Mouse (Mus musculus): Measurements from ENCODE around the gene H2-DMb1. TPM values are rescaled to one million over a fixed set of nuclear protein-coding genes. Genes with fewer than 3 reads are reported as not detected.
"Not testable (repeated sequence)": the region's sequence is repeated elsewhere in the genome, so short reads cannot be mapped to it uniquely, and the experiment has no call there.

Gene H2-DMb1
- total RNA-seq, 2 experiments from 2014 or later, result 0.69 to 0.91 TPM

- no peak for DNase-seq (ENCODE audit: low spot score in 2 of 2)
Observed at GRCm38 (mm10) chr17:34143033-34143432, 9.8 kb upstream of the H2-DMb1 start, which contains the start of gene H2-DMb2. Gene H2-DMb2, plus strand, starts transcription at chr17:34143307.

- no peak for DNase-seq (ENCODE audit: low spot score in 2 of 2)
Observed at GRCm38 (mm10) chr17:34143461-34143860, 9.4 kb upstream of the H2-DMb1 start.

- DNase-seq (ENCODE audit: low spot score in 2 of 2), result not testable (repeated sequence)
Observed at GRCm38 (mm10) chr17:34144221-34144620, 8.7 kb upstream of the H2-DMb1 start.

- no peak for DNase-seq (ENCODE audit: low spot score in 2 of 2)
Observed at GRCm38 (mm10) chr17:34144960-34145371, 7.9 kb upstream of the H2-DMb1 start.

- no peak for DNase-seq (ENCODE audit: low spot score in 2 of 2)
Observed at GRCm38 (mm10) chr17:34155534-34155933, 2.7 kb downstream of the H2-DMb1 start.

DNA sequence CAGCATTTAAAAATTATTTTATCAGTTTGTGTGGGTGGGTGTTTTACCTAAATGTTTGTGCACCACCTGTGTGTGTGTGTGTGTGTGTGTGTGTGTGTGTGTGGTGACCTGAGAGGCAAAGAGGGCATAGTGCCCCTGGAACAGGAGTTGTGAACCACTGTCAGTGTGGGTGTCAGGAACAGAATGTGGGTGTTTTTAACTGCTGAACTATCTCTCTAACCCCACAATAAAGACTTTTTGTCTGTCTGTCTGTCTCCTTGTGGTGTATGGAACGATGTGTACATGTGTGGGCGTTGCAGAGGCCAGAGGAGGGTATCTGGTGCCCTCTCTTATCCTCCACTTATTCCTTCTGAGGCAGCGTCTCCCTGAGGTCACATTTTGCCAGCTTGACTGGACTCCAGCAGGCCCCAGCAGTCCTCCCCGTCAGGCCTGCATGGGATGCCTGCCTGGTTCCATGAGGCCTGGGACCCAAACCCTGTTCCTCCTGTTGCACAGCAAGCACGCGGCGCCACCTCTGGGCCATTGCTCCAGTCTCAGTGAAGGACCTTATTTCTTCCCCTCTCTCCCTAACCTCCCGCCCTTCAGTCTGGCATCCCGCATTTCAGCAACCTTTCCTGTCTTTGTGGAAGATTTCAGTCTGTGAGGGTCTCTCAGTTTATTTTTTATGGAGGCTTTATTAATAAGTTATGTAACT is 11.5 kb downstream of the H2-DMb1 start:
- DNase-seq (ENCODE audit: low spot score in 2 of 2), result no peak

DNA sequence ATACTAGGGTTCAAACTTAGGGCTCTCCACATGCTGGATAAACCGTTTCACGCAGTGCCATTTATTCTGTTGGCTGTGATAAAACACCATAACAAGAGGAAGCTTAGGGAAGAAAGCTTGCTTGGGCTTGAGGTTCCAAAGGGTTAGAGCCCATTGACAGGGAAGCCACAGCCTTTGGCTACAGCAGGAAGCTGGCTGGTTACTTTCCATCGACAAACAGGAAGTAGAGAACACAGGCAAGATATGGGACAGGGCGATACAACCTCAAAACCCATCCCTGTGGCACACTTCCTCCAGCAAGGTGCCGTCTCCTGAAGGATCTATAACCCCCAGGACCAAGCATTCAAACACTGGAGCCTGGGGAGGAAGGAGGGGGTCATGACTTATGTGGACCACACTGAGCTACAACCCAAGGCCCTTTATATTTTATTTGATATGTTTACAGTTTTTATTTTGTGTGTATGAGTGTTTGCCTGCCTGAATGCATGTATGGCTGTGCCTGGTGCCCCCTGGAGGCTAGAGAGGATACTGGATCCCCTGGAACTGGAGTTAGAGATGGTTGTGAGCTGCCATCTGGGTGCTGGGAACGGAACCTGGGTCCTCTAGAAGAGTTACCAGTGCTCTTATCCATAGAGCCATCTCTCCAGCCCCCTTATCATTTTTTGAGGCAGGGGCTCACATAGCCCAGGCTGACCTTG is 12.3 kb downstream of the H2-DMb1 start:
- DNase-seq (ENCODE audit: low spot score in 2 of 2), result no peak

GRCm38 (mm10) chr17:34169279-34169678 is 16.4 kb downstream of the H2-DMb1 start:
- DNase-seq (ENCODE audit: low spot score in 2 of 2), result peak; percentile 24 to 46

GRCm38 (mm10) chr17:34170487-34170876 is 17.6 kb downstream of the H2-DMb1 start:
- DNase-seq (ENCODE audit: low spot score in 2 of 2), result no peak

GRCm38 (mm10) chr17:34170877-34171498 is 18.1 kb downstream of the H2-DMb1 start:
- peak; percentile 90 to 91 for DNase-seq (ENCODE audit: low spot score in 2 of 2)

- DNase-seq (ENCODE audit: low spot score in 2 of 2), result no peak
Observed at GRCm38 (mm10) chr17:34172528-34172927, 19.7 kb downstream of the H2-DMb1 start.

GRCm38 (mm10) chr17:34174075-34174474 is 21.2 kb downstream of the H2-DMb1 start:
- no peak for DNase-seq (ENCODE audit: low spot score in 2 of 2)

DNA sequence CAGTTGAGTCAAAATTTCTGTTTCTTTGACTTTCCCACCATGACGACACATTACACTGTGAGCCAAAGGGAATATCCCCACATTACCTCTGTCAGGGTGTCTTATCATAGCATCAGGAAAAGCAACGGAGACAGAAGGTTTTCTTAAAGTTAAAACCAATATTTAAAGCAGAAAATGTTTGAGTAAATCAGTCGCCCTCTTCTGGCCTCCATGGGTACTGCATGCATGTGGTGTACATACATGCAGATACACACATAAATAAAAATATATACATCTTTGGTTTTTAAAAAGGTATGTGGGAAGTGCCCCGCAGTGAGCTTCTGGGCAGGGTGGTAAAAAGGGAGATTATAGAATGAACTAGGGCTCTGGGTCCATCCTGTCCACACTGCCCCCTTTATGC is 24.3 kb downstream of the H2-DMb1 start:
- DNase-seq (ENCODE audit: low spot score in 2 of 2), result no peak

DNA sequence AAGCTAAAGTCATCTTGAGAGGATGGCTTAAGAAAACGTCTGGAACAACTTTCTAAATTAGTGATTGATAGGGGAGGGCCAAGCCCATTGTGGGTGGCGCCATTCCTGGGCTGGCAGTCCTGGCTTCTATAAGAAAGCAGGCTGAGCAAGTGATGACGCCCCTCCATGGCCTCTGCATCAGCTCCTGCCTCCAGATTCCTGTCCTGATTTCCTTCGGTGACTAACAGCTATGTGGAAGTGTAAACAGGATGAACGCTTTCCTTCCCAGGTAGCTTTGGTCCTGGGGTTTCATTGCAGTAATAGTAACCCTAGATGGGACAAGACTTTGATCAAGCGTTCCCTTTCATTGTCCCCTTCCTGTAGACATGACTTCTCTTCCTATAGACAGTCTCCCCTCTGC is 26.1 kb downstream of the H2-DMb1 start:
- no peak for DNase-seq (ENCODE audit: low spot score in 2 of 2)

DNA sequence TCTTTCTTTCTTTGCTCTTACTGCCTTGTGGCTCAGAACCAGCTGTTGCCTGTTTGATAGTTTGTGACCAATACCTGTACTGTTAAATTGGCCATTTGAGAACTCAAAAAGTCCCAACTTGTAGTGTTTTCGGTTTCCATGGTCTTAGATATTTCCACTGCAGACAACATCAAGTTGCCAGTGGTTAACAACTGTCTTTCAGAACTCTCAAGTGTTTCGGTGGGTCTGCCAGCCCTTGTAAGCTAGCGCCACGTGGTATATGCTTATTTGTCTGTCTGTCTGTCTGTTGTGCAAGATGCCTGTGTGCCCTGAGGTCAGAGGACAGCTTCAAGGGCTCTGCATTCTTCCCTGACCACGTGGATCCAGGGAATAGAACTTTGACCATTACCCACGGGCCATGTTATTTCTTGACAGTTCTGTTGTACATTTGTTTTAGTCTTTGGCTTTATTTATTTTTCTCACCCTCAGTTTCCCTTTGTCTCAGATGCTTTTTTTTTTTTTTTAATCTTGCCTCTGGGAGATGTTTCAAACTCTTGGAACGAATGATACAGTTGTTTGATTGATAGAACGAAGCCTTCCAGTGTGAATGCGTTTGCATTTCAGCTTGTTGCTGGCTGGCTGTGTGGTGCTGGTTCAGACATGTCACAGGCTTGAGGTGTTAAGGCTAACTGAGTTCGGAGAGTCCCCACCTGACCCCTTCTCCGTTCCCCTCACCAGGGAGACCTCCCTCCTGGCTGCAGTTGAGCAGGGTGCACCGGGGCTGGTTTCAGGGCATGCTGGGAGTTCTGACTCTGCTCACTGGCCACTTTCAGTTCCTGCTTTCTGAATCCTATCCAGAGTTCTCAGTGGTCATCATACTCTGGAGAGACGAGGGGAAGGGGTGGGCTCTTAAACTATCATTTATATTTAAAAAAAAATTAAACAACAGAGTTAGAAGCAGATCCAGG is 27.3 kb downstream of the H2-DMb1 start:
- DNase-seq (ENCODE audit: low spot score in 2 of 2), result no peak

GRCm38 (mm10) chr17:34183564-34184219 is 30.8 kb downstream of the H2-DMb1 start:
- DNase-seq (ENCODE audit: low spot score in 2 of 2), result no peak

DNA sequence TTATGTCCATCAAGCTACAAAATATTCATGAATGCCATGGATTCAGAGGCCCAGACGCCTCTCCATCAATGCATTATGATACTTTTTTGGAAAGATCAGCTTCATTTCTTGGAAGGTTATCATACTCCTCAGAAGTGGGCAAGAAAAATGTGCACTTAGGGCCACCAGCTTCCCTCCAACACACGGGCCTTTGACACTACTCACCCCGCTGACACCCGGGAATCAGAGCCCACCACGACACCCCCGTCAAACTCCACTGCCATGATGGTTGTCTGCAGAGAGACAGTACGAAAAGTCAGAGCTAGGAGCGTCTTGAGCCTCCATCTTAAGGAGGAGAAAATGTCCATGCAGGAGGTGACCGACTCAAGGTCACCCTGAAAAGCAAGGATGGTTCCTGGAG is 32.7 kb downstream of the H2-DMb1 start:
- no peak for DNase-seq (ENCODE audit: low spot score in 2 of 2)

GRCm38 (mm10) chr17:34186885-34187260 is 34.0 kb downstream of the H2-DMb1 start:
- no peak for DNase-seq (ENCODE audit: low spot score in 2 of 2)

DNA sequence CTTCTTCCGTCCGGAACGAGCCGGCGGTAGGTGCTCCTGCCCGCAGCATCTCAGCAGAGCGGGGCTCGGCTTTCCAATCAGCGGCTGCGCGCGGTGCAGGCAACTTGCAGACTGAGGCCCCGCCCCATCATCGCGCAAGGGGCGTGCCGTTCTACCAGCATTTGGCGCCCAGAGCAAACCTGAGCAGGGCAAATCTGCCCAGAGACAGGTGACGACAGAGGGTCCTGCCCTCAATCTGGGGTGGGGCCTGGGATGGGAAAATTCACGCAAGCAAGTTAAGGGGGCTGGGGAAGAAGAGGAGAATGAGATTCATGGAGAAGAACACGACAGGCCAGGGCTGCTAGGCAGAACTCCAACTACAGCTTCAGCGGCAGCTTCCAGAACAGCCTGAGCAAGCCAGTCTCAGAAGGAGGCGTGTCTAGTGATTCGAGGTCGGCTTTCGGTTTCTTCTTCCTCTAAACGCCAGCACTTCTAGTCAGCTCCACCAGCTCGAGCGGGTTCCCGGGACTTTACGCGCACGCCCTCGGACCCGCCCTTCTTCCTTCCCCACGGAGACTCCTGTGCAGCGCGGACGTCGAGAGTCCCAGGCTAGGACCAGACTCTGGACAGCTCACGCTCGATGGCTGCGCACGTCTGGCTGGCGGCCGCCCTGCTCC is 34.5 kb downstream of the H2-DMb1 start, which contains the start of the genes Tap1 and Psmb9:
Gene Tap1, plus strand, starts transcription at position 293 of the 656 bp plus-strand sequence.
Gene Psmb9, minus strand, starts transcription at position 504 of the 656 bp plus-strand sequence.
- DNase-seq (ENCODE audit: low spot score in 2 of 2), result peak; percentile 97

GRCm38 (mm10) chr17:34188010-34188409 is 35.1 kb downstream of the H2-DMb1 start:
- peak; percentile 27 to 29 for DNase-seq (ENCODE audit: low spot score in 2 of 2)
